Mouse (Mus musculus) stomach, postnatal 0 days (tissue): ENCODE data around the gene Brdt.

Experiments
- CTCF ChIP-seq: IDR thresholded peaks from 2 replicates; pipeline ENCODE4 v1.5.1; 2016; ENCODE audit warnings: antibody characterized with exemption, low read depth, mild to moderate bottlenecking, moderate library complexity
- EP300 ChIP-seq: optimal IDR thresholded peaks from 2 replicates; pipeline ENCODE3; 2016; ENCODE audit warnings: antibody characterized with exemption

GRCm38 (mm10) chr5:107289986-107290385 is 41.0 kb upstream of the Brdt start:
- TF ChIP-seq CTCF: no peak
- no peak for TF ChIP-seq EP300
